Mouse (Mus musculus): ENCODE measurements around the gene Prrg2. TPM values are rescaled to one million over a fixed set of nuclear protein-coding genes. Genes with fewer than 3 reads are reported as not detected.

The Prrg2 gene
- polyA plus RNA-seq, 1 experiment = 40.5 TPM

- peaks cover 7% of the 10 kb centered on the region; the same call in 1 of the 2 replicates for H3K4me1 ChIP-seq (replicated peaks; ENCODE audit: control insufficient read depth, insufficient read depth, low read length)
- no peak overlapping the region for H3K27ac ChIP-seq (ENCODE audit: control insufficient read depth, insufficient read depth, low read length)
- H3K27me3 ChIP-seq (ENCODE audit: control insufficient read depth, insufficient read depth, low read length) = no peaks in the 10 kb centered on the region
- no peak overlapping the region for H3K4me3 ChIP-seq (ENCODE audit: control insufficient read depth, insufficient read depth, low read length)
- WGBS = 97% methylated on average over 30 of the region's 30 CpGs
- TF ChIP-seq CTCF (IDR thresholded peaks at IDR 0.05; ENCODE audit: borderline replicate concordance, control insufficient read depth, extremely low read depth, insufficient read depth, low read length, poor library complexity) (no peak), POLR2A (IDR thresholded peaks at IDR 0.05; ENCODE audit: control insufficient read depth, extremely low read depth, insufficient read depth, low read length, poor library complexity) (no peak)
- H3K36me3 ChIP-seq (ENCODE audit: control insufficient read depth, insufficient read depth, low read length) = peaks cover 15% of the 10 kb centered on the region
- DNase-seq = no peak
These were observed 14.0 kb upstream of the Prrg2 start for GRCm38 (mm10) chr7:45076501-45076900.

DNA sequence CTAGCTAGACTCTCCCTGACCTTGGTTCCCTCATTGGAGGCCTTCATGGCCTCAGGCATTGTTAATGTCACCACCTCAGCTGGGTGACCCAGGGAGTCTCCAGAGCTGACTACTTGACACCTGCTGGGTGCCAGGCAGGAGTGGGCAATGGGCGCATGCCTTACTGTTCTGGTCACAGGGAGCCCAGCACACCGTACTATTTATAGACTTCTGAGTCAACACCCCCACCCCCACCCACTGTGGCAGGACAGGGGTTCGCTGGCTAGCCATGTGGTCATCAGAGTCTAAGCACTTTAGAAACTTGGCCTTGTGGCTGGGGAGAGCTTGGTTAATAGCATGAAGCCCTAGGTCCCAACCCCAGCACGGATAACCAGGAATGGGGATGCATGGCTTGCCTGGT lies 12.9 kb upstream of the Prrg2 start:
- H3K27me3 ChIP-seq (ENCODE audit: control insufficient read depth, insufficient read depth, low read length) = no peaks in the 10 kb centered on the region
- H3K4me1 ChIP-seq (replicated peaks; ENCODE audit: control insufficient read depth, insufficient read depth, low read length) = 0 out of 2 replicates have a peak, but pooled peaks cover 4% of the 10 kb centered on the region
- no peak overlapping the region for H3K4me3 ChIP-seq (ENCODE audit: control insufficient read depth, insufficient read depth, low read length)
- no peak overlapping the region for H3K27ac ChIP-seq (ENCODE audit: control insufficient read depth, insufficient read depth, low read length)
- DNase-seq = no peak
- TF ChIP-seq POLR2A (IDR thresholded peaks at IDR 0.05; ENCODE audit: control insufficient read depth, extremely low read depth, insufficient read depth, low read length, poor library complexity) (no peak), CTCF (IDR thresholded peaks at IDR 0.05; ENCODE audit: borderline replicate concordance, control insufficient read depth, extremely low read depth, insufficient read depth, low read length, poor library complexity) (no peak)
- peaks cover 15% of the 10 kb centered on the region for H3K36me3 ChIP-seq (ENCODE audit: control insufficient read depth, insufficient read depth, low read length)
- 97% methylated on average over 4 of the region's 4 CpGs for WGBS

DNA sequence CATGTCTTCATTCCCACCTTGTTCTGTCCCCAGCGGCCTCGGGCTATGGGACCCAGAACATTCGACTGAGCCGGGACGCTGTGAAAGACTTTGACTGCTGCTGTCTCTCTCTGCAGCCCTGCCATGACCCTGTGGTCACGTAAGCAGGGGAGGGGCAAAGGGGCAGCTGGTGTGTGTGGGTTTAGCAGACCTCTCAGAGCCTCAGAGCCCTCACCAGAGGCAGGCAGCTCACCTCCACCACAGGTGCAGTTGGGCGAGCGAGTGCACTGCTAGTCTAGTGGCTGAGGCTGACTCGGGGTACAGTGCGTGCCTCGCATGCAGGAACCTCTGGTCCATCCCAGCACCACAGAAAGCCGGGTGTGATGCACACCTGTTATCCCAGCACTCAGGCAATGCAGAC lies 11.5 kb upstream of the Prrg2 start:
- TF ChIP-seq CTCF (IDR thresholded peaks at IDR 0.05; ENCODE audit: borderline replicate concordance, control insufficient read depth, extremely low read depth, insufficient read depth, low read length, poor library complexity) (no peak), POLR2A (IDR thresholded peaks at IDR 0.05; ENCODE audit: control insufficient read depth, extremely low read depth, insufficient read depth, low read length, poor library complexity) (no peak)
- no peaks in the 10 kb centered on the region for H3K27me3 ChIP-seq (ENCODE audit: control insufficient read depth, insufficient read depth, low read length)
- 63% methylated on average over 12 of the region's 12 CpGs for WGBS
- no peak for DNase-seq
- peaks cover 6% of the 10 kb centered on the region; the same call in 1 of the 2 replicates for H3K4me1 ChIP-seq (replicated peaks; ENCODE audit: control insufficient read depth, insufficient read depth, low read length)
- peaks cover 15% of the 10 kb centered on the region for H3K36me3 ChIP-seq (ENCODE audit: control insufficient read depth, insufficient read depth, low read length)
- no peak overlapping the region for H3K4me3 ChIP-seq (ENCODE audit: control insufficient read depth, insufficient read depth, low read length)
- H3K27ac ChIP-seq (ENCODE audit: control insufficient read depth, insufficient read depth, low read length) = no peak overlapping the region

GRCm38 (mm10) chr7:45073171-45073707 lies 10.8 kb upstream of the Prrg2 start:
- WGBS = 45% methylated on average over 7 of the region's 7 CpGs
- Histone ChIP-seq H3K27me3 (ENCODE audit: control insufficient read depth, insufficient read depth, low read length) (no peaks in the 10 kb centered on the region), H3K4me3 (ENCODE audit: control insufficient read depth, insufficient read depth, low read length) (no peak overlapping the region), H3K27ac (ENCODE audit: control insufficient read depth, insufficient read depth, low read length) (no peak overlapping the region), H3K36me3 (ENCODE audit: control insufficient read depth, insufficient read depth, low read length) (peaks cover 15% of the 10 kb centered on the region), H3K4me1 (replicated peaks; ENCODE audit: control insufficient read depth, insufficient read depth, low read length) (peaks cover 6% of the 10 kb centered on the region; the same call in 1 of the 2 replicates)
- DNase-seq = no peak
- no peak for TF ChIP-seq CTCF (IDR thresholded peaks at IDR 0.05; ENCODE audit: borderline replicate concordance, control insufficient read depth, extremely low read depth, insufficient read depth, low read length, poor library complexity)
- TF ChIP-seq POLR2A (IDR thresholded peaks at IDR 0.05; ENCODE audit: control insufficient read depth, extremely low read depth, insufficient read depth, low read length, poor library complexity) = no peak

DNA sequence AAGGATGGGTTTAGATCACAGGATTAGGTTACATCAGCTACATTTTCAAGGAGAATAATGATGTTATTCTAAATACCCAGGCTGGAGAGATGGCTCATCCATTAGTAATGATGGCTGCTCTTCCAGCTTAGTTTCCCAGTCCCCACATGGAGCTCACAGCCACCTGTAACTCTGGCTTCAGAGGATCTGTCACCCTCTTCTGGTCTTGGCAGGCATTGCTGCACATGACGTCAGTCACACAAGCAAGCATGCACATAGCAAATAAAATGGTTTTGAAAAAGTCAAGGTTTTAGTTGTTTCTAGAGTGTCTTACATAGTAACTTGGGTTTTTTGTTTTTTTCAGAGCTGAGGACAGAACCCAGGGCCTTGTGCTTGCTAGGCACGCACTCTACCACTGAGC lies 9.8 kb upstream of the Prrg2 start:
- Histone ChIP-seq H3K36me3 (ENCODE audit: control insufficient read depth, insufficient read depth, low read length) (peaks cover 15% of the 10 kb centered on the region), H3K27ac (ENCODE audit: control insufficient read depth, insufficient read depth, low read length) (no peak overlapping the region), H3K4me3 (ENCODE audit: control insufficient read depth, insufficient read depth, low read length) (no peak overlapping the region), H3K27me3 (ENCODE audit: control insufficient read depth, insufficient read depth, low read length) (no peaks in the 10 kb centered on the region), H3K4me1 (replicated peaks; ENCODE audit: control insufficient read depth, insufficient read depth, low read length) (peaks cover 6% of the 10 kb centered on the region; the same call in 1 of the 2 replicates)
- TF ChIP-seq POLR2A (IDR thresholded peaks at IDR 0.05; ENCODE audit: control insufficient read depth, extremely low read depth, insufficient read depth, low read length, poor library complexity) (no peak), CTCF (IDR thresholded peaks at IDR 0.05; ENCODE audit: borderline replicate concordance, control insufficient read depth, extremely low read depth, insufficient read depth, low read length, poor library complexity) (no peak)
- DNase-seq = no peak
- WGBS = 92% methylated on average over 2 of the region's 2 CpGs

GRCm38 (mm10) chr7:45069671-45070070 lies 7.2 kb upstream of the Prrg2 start:
- no peaks in the 10 kb centered on the region for H3K27me3 ChIP-seq (ENCODE audit: control insufficient read depth, insufficient read depth, low read length)
- no peak for TF ChIP-seq CTCF (IDR thresholded peaks at IDR 0.05; ENCODE audit: borderline replicate concordance, control insufficient read depth, extremely low read depth, insufficient read depth, low read length, poor library complexity)
- TF ChIP-seq POLR2A (IDR thresholded peaks at IDR 0.05; ENCODE audit: control insufficient read depth, extremely low read depth, insufficient read depth, low read length, poor library complexity) = no peak
- no peaks in the 10 kb centered on the region; the same call in 1 of the 2 replicates for H3K36me3 ChIP-seq (ENCODE audit: control insufficient read depth, insufficient read depth, low read length)
- no peak overlapping the region for H3K4me3 ChIP-seq (ENCODE audit: control insufficient read depth, insufficient read depth, low read length)
- 48% methylated on average over 2 of the region's 2 CpGs for WGBS
- H3K27ac ChIP-seq (ENCODE audit: control insufficient read depth, insufficient read depth, low read length) = no peak overlapping the region
- H3K4me1 ChIP-seq (replicated peaks; ENCODE audit: control insufficient read depth, insufficient read depth, low read length) = peaks cover 8% of the 10 kb centered on the region; the same call in 1 of the 2 replicates
- no peak for DNase-seq

- peak; percentile 96 for TF ChIP-seq CTCF (IDR thresholded peaks at IDR 0.05; ENCODE audit: borderline replicate concordance, control insufficient read depth, extremely low read depth, insufficient read depth, low read length, poor library complexity)
- TF ChIP-seq POLR2A (IDR thresholded peaks at IDR 0.05; ENCODE audit: control insufficient read depth, extremely low read depth, insufficient read depth, low read length, poor library complexity) = no peak
- Histone ChIP-seq H3K4me3 (ENCODE audit: control insufficient read depth, insufficient read depth, low read length) (no peak overlapping the region), H3K27ac (ENCODE audit: control insufficient read depth, insufficient read depth, low read length) (no peak overlapping the region), H3K4me1 (replicated peaks; ENCODE audit: control insufficient read depth, insufficient read depth, low read length) (peaks cover 9% of the 10 kb centered on the region; the same call in 1 of the 2 replicates), H3K27me3 (ENCODE audit: control insufficient read depth, insufficient read depth, low read length) (no peaks in the 10 kb centered on the region), H3K36me3 (ENCODE audit: control insufficient read depth, insufficient read depth, low read length) (no peaks in the 10 kb centered on the region)
- 48% methylated on average over 5 of the region's 5 CpGs for WGBS
- peak; percentile 69 for DNase-seq
These were observed 5.5 kb upstream of the Prrg2 start for GRCm38 (mm10) chr7:45068000-45068318.

Measured in thymus, adult 2 months (tissue).